Mouse (Mus musculus) layer of hippocampus, adult 18-20 months (tissue): ENCODE results near the gene Smarcb1. TPM values are rescaled to one million over a fixed set of nuclear protein-coding genes. Genes with fewer than 3 reads are reported as not detected.
A peak's percentile ranks its signal among the peaks of the same experiment; 100 is the strongest.

ENCODE experiments used
- DNase-seq, 2 experiments: peaks; one replicate each; pipeline ENCODE4 v3.0.0; 2022; ENCODE audit warnings: low spot score in 2 of 2
- long read RNA-seq: library from polyadenylated mRNA; stranded (forward); transcript quantifications from one replicate; pipeline ENCODE4 v2.0.0, GENCODE M21; 2021
- total RNA-seq, 2 experiments: library from RNA; stranded (reverse); gene quantifications; 2 replicates each; pipeline ENCODE4 v1.2.3; 2021

Gene Smarcb1
- total RNA-seq, result 10 to 100 TPM; 80.3 to 85.0 TPM
- long read RNA-seq, transcript Smarcb1-201 (9 exons, 1,660 nt), result major isoform, 69 of 106 reads
- long read RNA-seq, transcript Smarcb1-202 (9 exons, 1,622 nt), result minor isoform, 24 of 106 reads
- long read RNA-seq, partial matches to known transcripts, result 5 of 106 reads
- long read RNA-seq, other reads (novel, unspliced or antisense), result 8 of 106 reads

DNA sequence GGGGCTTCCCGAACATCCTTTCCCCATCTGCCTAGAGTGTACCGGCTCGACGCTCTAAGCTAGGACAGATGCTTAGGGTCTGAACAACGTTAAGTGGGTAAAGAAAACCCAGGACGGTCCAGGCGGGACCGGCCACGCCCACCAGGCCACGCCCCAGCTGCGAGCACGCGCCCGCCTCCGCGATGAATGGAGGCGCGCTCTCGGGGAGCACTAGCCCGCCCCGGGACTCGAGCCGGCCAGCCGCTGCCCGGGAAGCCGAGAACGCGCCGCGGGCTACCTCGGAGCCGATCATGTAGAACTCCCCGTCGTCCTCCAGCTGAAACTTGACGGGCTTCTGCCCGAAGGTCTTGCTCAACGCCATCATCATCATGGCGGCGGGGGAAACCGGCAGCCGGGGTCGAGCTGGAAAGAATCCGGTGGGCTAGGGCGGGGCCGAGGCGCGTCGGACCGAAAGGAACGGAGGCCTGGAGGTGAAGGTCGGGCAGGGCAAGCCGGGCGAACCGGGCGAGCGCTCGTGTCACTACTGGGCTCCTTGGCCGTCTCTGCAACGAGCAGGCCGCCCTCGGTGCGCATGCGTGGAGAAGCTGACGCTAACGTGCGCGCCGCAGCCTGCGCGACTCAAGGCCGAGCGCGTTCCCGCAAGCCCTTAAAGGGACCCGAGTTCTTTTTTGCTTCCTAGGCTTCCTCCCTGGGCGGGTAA, at the start of gene Smarcb1:
TSS of gene Smarcb1 (minus strand) at position 592 of the 700 bp plus-strand sequence.
- peak; percentile 92 to 96 for DNase-seq

DNA sequence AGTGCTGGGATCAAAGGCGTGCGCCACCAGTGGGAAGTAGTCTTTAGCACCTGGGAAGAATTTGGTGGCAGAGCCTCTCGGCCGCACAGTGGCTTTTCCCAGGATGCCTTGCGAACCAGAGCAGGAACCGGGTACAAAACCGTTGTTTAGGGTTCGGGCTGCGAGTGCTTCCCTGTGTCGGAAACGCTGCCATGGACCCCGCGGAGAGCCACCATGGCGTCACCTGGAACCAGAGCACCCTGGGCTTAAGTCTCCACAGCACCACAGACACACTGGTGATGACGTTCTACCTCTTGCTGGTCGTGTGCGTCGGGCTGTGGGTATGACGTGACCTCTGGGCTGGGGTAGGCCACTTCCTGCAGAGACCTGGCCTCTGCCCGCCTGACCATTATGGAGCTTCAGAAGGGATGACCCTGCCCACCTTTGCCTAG, 33.0 kb upstream of the Smarcb1 start, which contains the start of gene Gm5134:
TSS of gene Gm5134 (plus strand) at position 134 of the 431 bp plus-strand sequence.
- no peak for DNase-seq

DNA sequence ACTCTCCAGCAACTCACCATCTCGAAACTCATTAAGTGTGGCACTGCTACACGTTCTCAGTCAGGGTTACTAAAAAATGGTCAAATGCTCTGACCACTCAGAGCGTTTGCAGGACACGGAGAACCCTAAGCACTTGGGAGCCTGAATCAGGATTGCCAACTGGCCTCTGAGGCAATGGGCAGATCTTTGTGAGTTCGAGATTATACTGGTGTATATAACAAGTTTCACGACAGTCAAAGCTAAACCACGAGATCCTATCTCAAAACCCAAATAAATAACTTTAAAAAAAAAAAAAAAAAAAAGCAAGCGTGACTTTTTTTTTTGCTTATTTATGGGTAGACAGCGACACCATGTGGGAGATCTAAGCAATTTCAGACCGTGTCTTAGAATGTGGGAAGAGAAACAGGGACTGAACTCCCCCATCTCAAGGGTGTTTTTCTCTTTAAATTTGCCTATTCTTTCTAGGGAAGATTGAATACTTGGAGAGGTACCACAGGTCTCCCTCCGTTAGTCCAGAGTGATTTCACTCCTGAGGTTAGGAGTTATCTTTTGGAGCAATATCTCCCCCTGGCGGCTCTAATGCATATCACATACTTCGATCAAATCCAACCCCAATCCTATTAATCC, 30.1 kb upstream of the Smarcb1 start:
- DNase-seq, result peak in 1 of 2 experiments; percentile 72

DNA sequence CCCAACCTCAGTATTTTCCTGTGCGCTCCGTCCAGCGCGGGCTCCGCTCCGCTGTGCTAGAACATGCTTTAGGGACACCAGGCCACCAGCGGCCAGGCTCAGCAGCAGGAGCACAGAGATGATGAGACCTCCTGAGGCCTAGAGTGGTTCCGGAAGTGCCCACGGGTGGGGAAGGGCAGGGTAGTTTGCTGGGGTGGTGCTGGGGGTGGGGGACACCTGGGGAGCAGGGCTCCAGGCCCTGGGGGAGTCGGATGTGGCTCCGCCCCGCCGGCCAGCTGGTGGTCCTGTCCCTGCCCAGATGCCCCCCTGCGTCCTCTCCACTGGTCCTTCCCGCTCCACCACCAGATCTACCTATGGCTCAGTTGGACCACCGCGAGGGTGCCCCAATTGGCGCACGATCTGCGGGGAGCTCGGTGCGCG, 29.4 kb upstream of the Smarcb1 start:
- DNase-seq, result no peak

DNA sequence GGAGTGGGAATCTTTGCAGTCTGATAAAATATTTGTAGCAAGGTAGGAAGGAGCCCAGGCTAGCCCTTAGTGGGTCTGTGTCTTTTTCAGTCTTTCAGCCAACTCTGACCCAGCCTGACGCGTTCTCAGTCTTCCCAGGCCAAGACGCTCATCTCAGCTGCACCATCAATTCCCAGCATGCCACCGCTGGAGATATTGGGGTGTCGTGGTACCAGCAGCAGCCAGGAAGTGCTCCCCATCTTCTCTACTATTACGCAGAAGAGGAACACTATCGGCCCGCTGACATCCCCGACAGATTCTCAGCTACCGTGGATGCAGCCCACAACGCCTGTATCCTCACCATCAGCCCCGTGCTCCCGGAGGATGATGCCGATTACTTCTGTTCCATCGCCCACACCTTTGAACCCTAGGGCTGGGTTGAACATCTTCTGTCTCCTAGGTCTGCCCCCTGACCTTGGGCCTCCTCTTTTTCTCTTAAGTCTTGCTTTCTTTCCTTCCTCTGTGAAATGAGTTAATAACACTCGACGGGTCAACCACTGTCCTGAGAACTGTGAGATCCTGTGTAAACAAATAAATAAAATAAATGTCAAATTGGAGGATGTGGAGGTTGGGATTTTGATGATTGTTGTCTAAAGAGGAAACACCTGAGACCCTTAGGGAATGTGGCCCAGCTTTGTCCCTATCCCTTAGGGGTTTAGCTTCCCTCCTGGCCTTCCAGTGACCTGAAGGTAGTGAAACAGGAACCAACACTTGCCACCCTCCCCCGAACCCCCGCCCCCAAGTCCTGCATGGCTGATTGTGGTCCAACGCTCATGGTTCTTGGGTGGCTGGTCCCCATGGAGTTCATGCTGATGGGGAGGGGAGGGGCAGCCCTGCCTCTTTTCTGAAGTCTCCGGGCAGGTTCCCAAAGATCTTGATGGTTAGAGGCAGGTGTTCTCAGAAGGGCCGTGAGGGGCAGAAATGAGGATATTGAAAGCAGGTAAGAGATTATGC, 27.9 kb upstream of the Smarcb1 start:
- DNase-seq, result no peak

DNA sequence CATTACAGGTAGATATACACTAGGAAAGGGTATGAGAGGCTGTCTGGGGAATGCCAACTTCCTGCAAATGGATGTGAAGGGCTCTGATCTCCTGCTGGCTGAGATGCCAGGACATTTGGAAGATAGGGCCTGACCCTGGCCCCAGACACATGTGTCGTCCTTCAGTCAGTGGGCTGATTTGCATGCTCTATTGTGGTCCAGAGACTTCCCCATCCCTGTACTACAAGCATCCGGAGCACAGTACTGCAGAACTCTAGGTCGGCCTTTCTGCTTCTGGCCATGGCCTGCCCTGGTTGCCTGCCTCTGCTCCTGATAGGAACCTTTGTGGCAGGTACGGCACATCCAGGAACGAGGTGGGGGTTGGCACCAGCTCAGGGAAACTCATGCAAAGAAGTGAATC, 26.7 kb upstream of the Smarcb1 start:
- no peak for DNase-seq

DNA sequence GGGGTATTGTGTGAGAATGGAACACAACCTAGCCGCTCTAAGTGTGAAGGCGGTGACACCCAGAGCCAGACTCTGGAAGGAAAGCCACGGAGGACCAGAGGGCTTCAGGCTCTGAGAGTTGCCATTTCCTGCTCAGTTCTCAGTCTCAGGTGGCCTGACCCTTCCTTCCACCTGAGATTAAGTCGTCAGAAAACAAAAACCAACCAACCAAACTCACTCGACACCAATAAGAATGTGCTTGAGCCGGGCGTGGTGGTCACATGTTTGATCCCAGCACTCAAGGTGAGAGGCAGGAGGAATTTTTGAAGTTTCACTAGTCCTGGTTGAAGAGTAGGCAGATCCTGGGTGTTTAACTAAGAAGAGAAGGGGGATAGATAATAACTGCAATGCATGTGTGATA, 24.5 kb upstream of the Smarcb1 start:
- DNase-seq, result no peak

DNA sequence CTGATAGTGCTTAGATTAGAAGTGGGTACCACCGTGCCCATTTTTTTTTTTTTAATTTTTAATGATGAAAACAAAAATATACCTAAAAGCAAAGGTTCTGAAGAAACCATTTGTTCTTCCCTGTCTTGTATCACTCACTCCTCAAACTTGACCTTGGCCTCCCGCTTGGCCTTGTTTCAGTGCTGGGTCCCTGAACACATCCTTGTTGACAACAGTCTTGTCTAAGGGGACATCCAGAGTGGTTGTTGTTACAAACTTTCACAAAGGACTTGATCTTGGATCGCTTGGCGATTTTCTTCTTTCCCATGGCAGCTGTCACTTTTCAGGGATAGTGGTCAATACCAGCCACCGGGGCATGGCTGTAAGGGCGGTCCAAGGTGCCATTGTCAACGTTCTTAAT, 23.8 kb upstream of the Smarcb1 start:
- no peak for DNase-seq

DNA sequence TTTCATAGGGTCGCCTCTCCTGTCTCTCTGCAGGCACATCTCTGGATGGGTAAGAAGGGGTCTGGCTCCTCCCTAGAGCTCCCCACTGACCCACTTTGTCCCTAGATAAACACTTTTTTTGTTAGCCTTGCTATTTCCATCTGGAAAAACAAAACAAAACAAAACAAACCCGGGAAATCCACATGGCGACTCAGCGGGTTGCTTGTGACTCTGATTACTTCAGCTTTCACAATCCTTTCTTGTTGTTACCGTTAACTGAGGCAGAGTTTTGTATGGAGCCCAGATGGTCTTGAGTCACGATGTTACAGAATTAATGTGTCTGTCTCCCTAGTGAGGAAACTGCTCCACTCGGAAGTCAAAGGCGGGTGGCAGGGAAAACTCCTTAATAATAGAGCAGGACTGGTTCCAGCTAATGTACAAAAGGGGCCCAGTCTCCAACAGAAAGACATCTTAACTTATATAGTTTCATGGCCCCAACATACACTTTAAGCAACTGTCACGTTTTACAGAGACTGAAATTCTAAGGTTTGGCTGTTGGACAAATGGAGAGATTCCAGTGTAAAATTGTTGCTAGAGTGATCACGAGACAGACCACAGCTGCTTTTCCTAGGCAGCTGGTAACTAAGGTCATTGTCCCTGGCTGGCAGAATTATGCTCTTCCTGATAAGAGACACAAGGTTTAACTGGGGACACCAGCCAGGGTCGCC, 22.8 kb upstream of the Smarcb1 start:
- DNase-seq, result peak in 1 of 2 experiments; percentile 61

DNA sequence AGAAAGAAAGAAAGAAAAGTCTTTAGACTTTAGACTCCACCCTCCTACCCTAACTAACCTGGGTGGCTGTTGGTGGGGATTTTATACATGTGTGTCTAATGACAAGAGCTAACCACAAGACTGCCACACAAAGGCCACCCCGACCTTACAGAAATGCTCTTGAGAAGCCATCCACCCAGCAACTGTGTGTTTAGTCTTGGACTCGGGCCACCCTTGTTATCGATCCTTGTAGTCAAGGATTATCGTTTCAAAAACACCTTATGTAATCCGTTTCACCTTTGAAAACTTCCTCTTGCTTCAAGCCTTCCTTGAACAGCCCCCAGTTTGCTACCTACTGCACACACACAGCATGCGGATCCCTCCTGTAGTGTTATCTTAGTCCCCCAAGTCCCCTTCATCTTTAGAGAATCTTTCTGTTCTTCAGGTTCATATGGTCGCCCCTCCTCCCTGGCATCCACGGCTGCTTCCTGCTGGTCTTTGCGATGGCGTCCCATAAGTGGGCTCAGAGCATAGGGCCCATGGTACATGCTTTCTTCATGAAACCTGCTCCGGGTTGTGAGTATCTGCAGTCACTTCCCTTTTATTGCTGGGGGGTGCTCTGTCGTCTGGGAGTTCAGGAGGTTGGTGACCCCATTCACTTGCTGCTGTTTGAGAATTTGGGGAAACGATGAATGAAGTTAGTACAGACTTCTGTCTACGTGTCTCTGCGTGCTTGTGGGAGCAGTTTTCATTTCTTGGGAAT, 21.5 kb upstream of the Smarcb1 start, which contains the start of gene Vpreb3:
TSS of gene Vpreb3 (plus strand) at position 322 of the 742 bp plus-strand sequence.
- DNase-seq, result no peak

DNA sequence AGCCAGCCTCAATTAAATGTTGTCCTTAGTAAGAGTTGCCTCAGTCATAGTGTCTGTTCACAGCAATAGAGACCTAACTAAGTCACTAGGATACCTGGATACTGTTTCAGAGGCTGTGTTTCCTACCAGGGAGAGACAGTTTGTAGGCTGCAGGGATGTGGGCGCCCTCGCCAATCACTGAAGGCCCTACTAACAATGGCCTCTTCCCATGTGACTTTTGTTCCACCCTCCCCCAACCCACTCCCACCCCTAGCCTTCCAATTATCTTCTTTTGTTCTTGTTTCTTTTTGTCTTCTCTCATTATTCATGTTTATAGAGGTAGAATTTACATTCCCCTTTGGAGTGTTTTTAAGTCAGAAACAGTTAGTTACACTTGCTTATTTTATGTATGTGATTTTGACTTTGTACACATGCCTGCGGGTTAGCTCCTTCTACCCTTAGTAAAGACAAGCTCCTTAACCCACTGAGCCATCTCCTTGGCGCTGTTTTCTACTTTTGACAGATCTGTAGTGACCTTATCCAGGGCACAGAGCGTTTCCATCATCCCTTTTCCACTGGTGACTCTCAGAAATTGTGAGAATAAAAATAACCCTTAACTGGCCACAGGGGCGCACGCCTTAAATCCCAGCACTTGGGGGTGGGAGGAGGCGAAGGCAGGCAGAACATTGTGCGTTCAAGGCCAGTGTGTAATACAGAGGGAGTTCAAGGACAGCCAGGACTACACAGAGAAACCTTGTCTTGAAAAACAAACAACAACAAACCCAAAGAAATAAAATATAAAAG, 19.8 kb upstream of the Smarcb1 start:
- no peak for DNase-seq

DNA sequence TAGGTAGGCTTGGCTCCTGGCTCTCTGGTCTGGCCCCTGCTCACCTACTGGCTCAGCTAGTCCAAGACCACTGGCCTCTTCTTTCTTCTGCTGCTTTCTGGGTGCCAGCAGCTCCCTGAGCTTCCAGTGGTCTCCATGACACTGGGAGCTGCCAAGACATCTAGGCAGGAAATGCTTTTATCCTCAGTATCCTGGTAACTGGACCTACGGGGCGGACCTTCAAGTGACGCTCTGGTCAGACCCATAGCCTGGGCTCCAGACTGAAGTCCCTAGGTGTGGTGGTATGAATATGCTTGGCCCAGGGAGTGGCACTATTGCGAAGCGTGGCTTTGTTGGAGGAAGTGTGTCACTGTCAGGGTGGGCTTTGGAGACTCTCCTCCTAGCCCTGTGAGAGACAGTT, 19.1 kb upstream of the Smarcb1 start, which contains the start of gene Gm867:
TSS of gene Gm867 (minus strand) at position 153 of the 400 bp plus-strand sequence.
- DNase-seq, result no peak

DNA sequence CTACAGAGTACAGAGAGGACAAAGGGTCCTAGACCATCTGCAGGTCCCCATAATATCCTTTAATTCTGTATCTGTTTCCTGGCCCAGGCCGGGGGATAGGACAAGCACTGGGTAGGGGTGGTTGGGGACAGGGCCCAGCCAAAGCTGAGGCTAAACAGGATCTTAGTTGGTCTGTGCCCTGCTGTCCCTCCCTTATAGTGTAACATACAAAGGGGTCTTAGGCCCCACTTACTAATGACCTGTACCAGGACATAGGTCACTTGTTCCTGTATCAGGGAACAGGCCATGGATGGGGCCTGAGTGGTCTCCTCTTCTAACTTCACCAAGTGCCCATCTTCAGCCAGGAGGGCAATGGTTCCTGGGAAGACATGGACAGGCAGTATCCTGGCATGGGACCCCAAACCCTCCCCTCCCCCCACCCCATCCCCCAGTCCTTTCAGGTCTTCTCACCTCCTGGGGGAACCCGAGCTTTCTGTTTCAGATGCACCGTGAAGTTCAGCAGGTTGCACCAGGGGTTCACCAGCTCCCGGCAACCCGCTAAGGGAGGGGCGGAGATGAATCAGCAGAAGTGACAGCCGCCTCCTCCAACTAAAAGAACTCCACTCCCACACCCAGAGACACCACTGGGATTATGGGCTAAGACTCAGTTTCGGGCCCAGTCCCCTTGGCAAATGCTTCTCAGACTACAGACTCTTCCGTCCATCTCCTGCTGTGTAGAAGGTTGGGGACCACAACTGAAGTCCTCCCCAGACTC, 18.2 kb upstream of the Smarcb1 start:
- DNase-seq, result no peak

DNA sequence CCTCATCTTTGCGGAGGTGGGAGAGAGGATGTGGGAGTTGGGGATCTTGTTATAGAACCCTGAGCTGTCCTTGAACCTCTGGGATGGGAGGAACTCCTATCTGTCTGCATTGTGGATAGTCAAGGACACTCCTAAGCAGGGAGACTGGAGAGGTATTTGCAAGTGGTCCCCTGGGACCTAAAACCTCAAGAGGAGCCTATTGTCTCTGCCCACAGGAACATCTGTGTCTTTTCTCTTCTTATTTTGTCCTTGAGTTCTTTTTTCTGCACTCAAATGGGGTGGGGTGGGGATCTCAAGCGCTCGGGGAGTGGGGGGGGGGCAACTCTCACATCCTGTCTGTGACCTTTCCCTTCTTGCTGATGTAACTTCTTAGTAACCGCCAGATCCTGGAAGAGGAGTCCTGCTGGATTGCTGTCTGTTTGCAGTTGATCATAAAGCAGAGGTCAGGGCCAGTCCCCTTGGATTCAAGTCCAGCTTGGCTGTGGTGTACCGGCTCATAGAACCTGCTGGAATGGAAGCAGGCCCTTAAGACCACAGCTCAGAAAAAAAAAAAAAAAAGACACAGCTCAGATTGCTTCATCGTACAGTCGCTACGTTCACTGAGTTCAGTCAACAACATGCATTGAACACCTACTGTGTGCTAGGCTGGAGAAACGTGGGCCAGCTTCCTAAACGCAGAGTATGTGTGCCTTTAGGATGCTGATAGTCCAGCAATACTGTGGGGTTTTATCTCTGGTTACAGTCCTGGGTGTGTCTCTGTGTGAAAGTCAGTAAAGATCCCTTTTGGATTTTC, 16.6 kb upstream of the Smarcb1 start:
- DNase-seq, result no peak

DNA sequence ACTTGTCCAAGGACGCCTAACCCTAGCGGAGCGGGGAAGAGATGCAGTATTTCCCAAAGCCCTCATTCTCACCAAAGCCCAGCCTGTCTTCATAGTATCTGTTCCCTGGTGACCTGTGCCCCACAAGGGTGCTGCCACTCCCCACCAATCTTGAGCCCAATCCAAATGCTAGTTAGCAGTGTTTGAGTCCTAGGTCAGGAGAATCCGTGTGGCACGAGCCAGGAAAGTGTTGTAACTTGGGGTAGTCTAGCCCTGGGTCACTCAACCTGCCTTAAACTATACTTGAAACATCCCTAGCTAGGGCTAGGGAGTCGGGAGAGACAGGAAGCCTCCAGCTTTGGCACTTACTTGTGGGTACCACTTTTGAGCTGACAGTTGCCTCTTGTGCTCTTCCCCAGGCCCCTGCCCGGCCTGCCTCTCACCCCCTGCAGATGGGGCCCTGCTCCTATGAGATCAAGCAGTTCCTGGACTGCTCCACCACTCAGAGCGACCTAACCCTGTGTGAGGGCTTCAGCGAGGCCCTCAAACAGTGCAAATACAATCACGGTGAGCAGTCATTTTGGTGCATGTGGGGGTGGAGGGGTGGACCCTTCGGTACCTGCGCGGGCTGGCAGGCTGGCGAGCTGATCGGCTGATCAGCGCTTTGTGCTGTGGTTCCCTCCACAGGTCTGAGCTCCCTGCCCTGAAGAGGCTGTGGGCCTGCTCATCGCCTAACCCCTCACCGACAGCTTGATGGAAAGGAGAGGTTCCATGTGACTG, 15.7 kb upstream of the Smarcb1 start:
- DNase-seq, result no peak
